Mouse (Mus musculus) left cerebral cortex, adult 9 months (tissue): ENCODE data around the gene Cd4.
"Not testable (repeated sequence)": the region's sequence is repeated elsewhere in the genome, so short reads cannot be mapped to it uniquely, and the experiment has no call there.

Experiments
- DNase-seq, 2 experiments: peaks; one replicate each; pipeline ENCODE4 v3.0.0; 2022; ENCODE audit warnings: low spot score in 2 of 2

Cd4 gene

DNA sequence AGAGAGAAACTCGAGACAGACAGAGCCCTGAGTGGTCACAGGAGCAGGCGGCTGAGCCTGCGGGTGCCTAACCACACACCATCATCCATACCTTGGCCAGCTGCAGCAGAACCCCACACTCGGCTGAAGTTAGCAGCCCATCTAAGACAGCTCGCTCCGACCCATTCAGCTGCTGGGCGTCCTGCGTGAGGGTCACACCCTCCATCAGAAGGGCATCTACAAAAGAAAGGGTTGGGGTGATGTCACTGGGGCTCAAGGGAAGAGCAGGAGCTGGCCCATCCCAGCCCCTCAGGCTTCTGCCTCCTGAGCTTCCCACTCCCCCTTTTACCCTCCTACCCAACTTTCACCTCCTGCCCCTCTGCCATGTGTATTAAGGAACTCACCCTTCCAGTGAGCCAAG is 37.5 kb downstream of the Cd4 start:
- no peak for DNase-seq

DNA sequence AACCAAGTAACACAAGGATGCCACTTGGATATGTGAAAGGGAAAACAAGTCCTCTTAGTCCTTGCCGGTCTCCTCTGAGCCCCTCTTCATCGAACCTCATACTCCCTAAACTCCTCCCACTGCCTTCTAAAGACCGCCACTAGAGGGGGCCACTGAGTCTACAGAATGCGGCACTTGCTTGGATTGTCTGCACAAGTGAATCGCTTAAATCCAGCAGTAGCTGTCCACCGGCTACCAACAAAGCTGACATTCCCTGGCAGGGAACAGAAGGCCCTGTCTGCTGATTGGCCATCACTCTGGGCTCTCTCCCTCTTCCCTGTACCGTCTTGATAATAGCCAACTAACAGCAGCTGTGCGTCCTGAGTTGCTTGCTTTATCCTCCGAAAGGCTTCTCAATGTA is 40.7 kb downstream of the Cd4 start:
- peak; percentile 69 to 96 for DNase-seq

DNA sequence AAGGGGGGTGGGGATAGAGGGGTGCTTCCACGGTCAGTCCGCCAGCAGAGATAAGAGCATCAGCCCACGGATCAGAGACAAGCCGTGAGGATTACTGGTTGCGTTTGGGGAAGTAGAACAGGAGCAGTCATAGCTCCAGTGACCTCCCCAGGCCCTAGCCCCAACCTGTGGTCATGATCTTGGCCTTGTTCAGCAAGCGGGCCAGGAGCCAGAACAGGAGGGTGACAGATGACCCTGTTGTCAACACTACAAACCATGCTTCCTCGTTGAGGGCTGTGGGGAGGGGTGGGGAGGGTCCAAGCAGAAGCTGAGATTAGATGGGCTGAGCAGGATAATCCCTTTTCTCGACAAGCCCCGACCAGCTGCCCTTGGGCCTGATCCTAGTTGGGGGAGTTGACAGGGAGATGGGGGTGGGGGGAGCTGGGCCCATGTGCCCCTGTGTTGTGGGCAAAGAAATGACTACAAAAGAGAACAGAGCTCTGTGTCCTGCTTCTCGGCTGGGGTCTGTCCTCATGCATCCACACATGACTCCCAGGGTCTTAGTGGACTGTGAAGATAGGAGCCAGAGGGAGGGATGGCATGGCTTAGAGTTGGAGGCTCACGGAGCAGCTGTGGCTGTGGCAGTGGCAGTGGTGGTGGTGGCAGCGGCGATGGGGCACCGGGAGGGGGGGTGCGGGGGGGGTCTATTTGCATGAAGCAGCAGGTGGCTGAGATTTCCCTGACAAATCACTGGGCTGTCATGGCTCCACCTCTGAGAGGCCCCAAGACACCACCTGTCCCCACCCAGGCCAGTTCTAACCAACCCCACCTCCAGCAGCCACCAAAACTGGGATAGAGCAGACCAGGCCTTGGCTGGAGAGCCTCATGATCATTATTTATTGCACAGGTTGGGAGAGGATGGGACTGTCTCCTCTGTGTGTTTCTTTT is 47.5 kb downstream of the Cd4 start, which contains the start of gene Gnb3:
Gene Gnb3 (minus strand): TSS at position 35 of the 927 bp plus-strand sequence.
- DNase-seq = no peak

DNA sequence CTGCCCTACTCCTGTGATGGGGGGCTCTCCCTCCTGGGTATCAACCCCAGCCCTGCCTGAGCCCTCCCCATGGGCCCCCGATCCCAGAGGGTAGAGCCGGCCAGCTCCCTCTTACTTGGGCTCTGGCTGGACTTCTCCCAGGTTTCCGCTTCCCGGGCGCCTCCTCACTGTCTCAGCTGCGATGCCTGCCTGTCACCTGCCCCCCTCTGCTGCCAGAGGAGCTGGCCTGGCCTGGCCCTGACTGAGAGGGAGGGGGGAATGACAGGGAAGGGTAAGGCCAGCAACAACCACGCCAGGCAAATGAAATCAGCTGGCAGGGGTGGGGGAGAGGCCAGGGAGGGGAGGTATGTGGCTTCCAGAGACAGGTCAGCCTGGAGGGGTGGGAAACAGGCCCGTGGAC is 48.2 kb downstream of the Cd4 start:
- DNase-seq = no peak

DNA sequence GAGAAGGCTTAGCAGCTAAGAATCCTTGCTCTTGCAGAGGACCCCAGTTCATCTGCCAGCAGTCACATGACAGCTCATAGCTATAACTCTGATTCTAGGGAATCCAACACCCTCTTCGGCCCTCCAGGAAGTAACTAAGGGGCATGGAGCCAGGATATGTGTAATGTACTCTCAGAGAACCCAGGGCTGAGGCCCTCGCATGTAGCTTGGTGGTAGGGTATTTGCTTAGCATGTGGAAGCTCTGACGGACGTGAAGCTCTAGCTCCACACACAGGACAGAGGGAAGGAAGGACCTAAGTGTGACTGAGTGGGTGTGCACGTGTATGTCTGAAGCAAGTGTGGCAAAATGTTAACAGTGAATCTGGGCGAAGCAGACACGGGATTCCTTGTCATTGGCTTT is 51.6 kb downstream of the Cd4 start:
- no peak for DNase-seq

DNA sequence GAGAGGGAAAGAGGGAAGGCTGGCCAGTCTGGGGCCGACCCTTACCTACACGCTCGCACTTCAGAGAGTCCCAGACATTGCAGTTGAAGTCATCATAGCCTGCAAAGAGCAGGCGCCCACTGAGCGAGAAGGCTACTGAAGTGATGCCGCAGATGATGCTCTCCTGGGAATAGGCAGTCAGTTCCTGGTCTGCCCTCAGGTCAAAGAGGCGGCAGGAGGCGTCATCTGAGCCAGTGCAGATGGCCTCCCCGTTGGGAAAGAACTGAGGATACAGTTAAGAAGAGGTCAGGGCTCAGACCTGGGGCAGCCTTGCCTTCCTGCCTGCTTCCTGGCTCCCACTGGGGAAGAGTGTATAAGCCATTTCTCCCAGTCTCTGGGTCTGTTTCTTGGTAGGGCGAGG is 52.5 kb downstream of the Cd4 start:
- no peak for DNase-seq

DNA sequence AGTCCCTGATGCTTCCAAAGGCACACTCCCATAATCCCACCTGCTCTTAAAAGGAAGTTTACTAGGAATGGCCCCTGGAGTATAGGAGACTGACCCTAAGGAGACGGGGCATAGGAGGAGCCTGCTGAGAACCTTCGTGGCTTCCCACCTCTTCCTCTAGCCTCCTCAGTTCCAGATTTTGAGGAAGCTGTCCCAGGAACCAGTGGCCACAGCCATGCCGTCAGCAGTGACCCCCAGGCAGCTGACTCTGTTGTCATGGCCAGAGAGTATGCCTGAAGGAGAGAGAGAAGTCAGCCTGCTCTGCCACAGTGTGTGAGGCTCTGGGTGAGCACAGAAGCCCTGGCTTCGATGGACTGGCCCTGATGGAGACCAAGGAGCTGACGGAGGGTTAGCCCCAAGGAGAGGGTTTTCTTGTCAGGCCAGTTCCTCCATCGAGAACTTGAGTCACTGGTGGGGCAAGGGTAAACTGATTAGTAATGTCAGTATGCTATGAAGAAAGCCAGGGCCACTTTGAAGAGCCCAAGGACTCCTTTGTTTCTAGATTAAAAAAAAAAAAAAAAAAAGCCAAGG is 53.4 kb downstream of the Cd4 start:
- no peak for DNase-seq

DNA sequence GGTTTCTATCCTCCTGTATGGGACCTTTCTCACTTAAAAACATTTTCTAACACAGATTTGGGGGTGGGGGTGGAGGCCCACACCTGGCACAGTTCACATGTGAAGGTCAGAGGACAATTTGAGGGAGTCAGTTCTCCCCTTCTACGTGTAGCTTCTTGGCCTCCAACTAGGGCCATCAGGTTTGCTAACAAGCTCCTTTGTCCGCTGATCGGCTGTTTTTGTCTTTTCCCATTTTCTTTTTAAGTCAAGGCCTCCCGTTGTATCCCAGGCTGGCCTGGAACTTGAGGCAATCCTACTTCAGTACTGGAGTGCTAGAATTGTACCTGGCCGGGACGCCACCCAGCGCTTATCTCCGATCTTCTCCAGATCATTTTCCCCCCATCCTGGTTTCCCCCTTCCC is 56.4 kb downstream of the Cd4 start:
- DNase-seq = no peak

DNA sequence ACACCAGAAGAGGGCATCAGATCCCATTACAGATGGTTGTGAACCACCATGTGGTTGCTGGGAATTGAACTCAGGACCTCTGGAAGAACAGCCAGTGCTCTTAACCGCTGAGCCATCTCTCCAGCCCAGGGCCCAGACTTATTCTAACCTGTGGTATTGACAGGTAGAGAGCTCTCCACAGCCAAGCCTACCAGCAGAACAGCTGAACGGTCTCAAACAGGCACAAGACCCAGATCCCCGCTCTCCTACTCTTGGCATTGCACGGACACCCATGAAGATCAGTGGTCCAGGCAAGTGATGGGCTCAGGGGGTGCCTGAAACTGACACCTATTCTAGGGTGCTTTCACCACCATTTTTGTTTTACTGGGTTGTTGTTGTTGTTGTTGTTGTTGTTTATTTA is 56.8 kb downstream of the Cd4 start:
- not testable (repeated sequence) for DNase-seq

DNA sequence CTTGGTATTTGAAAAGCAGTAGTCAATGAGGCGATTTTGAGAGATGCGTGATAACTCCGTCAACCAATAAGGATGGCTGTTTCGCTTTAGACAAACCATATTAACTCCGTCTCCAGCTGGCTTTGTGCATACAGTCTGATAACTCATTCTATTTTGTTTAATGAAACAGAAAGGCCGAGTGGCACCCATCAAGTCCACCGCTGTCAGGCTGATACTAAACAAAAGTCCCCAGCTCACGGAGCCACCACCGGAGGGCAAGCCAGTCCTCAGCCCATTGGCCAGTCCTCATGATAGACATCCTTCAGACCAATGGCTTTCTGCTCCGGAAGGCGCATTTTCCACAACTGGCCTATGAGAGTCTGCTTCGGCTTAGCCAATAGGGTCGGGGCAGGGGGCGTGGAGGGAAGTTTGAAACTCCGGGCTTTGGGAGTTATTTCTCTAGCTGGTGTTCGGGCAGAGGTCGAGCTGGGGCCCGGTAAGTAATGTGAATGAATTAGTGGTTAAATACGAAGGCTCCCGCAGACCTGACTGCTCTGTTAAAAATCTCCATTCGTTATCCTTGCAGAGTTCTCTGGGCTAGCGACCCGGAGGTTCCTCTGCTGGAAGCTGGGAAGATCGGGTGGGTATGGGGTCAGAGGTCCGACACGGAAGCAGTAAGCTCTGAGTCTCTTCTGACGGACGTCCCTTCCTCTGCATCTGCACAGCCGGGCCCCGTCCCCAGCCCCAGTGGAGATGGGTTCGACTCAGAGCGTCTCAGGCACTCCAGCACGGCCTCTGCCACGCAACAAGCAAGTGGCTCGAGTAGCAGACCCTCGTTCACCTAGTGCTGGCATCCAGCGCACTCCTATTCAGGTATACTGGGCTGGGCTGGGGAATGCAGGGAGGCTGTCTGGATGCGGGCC is 58.0 kb downstream of the Cd4 start:
- DNase-seq = peak; percentile 94 to 96

DNA sequence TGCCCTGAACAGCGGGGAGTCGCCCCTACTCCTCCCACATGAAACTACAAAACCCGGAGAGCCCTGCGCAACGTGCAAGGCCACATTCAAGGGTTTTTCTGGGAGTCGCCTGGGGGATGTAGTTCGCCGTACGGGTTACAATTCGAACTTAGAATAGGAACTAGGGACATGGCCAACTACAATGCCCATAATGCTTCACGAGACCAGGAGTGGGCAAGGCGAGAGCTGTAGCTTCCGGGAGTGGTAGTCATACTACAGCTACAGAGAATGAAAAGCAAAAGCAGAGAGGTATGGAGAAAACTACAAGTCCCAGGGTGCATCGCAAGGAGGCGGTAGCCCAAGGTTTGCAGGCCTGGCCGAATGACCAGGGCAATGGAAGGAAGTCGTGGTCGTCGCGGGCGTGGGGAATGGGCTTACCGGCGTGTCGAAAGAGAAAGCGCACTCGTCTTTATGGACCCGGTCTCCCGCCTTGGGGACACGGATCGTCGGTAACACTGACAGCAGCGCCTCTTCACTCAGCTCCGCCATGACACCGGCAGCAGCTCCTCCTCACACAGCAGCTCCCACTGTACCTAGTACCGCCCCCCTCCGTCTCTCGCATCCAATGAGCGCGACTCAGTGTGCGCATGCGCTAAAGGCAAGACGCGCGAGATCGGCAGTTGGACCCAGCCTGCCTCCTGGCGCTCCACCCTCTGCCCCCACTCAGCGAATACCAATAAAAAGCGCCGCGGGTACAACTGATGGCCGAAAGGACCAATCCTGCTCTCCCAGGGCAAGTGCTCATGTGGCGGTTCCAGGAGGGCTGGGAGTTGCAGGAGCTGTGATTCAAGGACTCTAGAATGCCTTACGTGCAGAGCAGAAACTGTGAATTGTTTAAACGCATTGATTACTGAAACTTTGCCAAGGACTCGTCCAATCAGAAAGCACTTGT is 58.9 kb downstream of the Cd4 start, which contains the start of the genes Usp5 and Cdca3:
Gene Usp5 (minus strand): TSS at position 617 of the 931 bp plus-strand sequence.
Gene Cdca3 (plus strand): TSS at position 680 of the 931 bp plus-strand sequence.
- DNase-seq = peak; percentile 99

DNA sequence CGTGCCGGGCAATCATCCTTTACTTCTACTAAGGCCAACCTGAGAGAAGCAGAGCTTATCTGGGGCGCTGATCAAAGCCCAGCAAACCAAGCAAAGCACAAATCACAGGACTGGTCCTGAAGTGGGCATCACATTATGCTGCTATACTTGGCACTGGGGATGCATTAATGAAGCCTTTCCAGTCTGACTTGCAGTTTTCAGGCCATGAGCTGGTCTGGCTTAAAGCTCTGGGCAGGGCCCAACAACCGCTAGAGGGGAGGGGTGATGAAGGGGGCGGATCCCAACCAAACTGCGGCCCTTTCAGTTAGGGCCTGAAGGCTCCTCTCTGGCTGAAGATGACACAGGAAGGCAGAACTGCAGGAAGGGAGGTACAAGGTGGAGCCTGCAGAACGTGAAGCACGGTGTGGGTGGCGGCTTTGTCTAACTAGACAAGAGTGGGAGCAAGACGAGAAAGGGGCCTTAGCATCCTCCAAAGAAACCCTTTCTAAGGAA is 59.9 kb downstream of the Cd4 start:
- no peak for DNase-seq

DNA sequence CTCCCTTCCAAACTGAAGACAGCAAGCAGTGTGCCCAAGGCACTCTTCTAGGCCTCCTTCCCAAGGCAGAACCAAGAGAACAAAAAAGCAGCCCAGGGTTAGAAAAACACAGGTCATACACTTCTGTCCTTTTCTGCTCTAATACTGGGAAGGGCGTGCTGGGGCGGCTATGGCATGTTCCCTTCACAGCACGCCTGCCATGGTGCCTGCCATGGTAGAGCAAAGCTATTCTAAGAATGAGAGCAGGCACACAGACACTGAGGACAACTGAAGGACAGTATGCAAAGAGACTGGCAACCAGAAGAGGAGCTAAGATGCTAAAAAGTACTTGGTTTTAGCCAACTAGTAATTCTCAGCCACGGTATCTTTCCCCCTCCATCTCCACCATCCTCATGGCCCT is 66.0 kb downstream of the Cd4 start:
- no peak for DNase-seq

DNA sequence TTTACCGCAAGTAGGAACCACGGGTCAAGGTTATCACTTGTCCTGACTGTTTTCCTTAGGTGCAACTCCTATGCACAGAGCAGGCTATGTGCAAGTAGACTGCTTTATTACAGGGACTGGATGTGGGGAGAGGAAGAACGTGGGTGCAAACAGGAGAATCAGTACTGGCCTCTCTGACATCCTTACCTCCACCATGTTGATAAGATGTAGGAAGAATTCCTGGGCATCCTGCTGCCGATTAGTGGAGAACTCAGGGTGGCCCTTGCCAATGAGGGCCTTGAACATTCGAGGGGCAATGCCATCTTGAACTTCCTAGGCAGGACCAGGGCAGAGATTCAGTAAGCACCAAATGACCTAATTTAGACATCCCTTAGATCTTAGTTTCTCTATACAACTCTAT is 67.1 kb downstream of the Cd4 start:
- no peak for DNase-seq

DNA sequence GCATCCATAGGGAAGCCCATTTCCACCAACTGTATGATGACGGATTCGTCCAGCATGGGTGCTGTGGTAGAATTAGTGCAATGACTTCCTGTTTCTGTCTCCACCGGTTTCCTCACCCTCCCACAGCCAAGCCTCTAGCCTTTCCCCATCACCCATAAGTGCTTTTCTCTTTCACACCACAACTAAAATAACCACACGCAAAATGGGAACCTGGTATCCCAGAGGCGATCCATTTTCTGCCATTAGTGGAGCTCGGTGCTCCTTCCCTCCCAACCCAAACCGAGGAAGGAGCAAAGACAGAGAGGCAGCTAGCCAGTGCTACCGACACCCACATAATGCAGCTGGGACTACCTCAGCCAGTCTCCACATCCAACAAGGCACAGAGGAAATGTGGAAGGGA is 70.0 kb downstream of the Cd4 start:
- DNase-seq = no peak

DNA sequence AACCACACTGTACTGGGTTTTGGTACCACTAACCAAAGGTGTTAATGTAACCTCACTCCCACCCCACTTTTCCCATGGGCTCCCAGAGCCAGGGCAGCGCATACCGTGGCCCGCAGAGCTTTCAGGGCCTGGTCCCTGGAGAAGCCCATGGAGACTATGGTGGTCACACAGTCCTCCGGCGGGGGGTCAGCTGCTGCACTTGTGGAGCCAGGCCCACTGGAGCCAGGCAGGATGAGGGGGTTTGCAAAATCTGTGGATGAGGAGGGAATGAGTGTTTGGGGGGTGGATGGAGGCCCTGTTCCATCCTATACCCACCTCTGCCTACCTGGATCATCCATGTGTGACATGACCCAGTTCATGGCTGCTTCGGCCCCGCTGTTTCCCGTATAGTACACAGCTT is 70.5 kb downstream of the Cd4 start:
- no peak for DNase-seq

DNA sequence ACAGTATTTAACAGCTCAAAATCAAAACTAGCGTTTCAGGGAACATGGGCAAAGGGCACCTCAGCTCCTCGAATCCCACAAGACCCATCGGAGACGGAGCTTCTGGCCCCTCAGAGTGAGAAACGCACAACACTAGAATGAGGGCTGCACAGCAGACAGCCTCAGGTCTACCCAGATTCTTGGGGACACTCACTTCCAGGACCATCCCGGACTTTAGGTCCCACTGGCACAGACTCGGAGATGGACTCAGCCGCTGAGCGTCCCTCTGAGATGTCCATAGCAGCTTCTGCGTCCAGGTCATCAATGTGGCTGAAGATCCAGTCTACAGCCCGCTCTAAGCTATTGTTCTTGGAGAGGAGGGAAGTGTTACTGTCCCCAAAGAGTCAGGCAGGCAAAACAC is 70.9 kb downstream of the Cd4 start:
- no peak for DNase-seq

DNA sequence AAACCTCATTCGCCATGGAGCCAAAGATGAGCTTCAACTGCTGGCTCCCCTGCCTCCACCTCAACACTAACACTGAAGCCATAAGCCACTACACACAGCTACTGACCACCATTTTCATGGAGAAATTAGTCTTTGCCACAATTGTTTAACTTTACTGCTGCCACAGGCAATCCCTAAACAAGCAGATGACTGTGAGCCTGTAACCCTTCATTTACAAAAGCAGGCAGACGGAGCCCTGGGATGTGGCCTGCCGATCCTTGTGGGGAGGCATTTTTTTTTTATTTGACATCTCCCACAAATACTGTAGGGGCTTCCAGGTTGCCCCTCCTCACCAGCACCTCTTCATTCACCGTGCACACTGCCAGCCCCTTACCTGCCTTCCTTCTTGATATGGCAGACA is 71.4 kb downstream of the Cd4 start:
- no peak for DNase-seq

DNA sequence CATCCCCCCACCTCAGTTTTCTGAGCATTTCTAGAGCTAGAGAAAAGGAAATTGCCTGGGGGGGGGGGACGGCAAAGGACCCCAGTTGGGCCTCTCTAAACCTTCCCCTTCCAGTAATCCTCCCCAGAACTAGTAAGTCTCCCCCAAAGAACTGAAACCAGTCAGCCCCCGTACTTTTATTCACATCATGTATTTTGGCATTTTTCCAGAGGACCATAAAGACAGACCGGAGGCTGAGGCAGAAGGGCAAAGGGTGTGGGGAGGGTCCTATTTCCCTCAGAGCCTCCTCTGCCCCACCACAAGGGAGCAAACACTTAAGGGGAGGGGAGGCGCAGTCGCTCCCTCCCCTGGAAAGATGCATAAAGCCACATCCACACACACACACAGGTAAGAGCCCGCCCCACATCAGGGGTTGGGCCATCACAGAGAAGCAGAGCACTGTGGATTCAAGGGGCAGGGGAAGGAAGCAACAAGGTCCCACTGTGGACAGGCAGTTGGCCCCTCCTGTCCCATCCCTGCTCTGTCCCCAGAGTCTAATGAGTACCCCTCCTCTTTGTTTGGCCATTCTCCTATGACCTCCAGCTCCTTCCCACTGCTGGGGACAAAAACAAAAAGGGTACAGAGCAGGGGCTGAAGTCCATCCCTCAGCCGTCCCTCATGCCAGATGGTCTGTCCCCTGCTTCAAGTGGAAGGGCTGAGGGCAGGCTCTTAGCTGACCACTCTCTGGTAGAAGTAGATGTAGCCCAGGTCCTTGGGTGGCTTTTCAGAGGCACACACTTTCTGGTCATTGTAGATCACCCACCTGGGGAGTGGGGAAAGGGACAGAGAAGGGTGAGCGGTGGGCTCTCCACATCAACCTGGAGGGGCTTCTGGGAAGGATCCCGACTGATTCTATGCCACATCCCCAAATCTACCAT is 72.9 kb downstream of the Cd4 start:
- DNase-seq = no peak
